Mouse (Mus musculus): ENCODE data around the gene Olfr1174-ps.

GRCm38 (mm10) chr2:88346392-88346791, 31.5 kb upstream of the Olfr1174-ps start, which contains the start of gene Olfr1177-ps:
- TF ChIP-seq FLI1 (IDR thresholded peaks at IDR 0.05; ENCODE audit: low read length) (no peak), GATA1 (IDR thresholded peaks at IDR 0.05; ENCODE audit: borderline replicate concordance, low read length) (no peak)
